Mouse (Mus musculus) kidney, postnatal 4 days (tissue): Measurements from ENCODE around the gene Uvssa.

Experiments used
- DNase-seq, 2 experiments: peaks; one replicate each; pipeline ENCODE4 v3.0.0; 2021; ENCODE audit warnings: mixed read lengths in 2 of 2

The Uvssa gene

GRCm38 (mm10) chr5:33372331-33373038, 5.9 kb upstream of the Uvssa start:
- no peak for DNase-seq

GRCm38 (mm10) chr5:33377176-33377575, 1.2 kb upstream of the Uvssa start:
- peak in 1 of 2 experiments; percentile 12 for DNase-seq

GRCm38 (mm10) chr5:33377801-33378301, 498 bp upstream of the Uvssa start:
- DNase-seq: peak in 1 of 2 experiments; percentile 48

GRCm38 (mm10) chr5:33387550-33387949, 9.2 kb downstream of the Uvssa start:
- DNase-seq: no peak

- peak; percentile 87 to 89 for DNase-seq
These were observed 15.5 kb downstream of the Uvssa start for GRCm38 (mm10) chr5:33393803-33394202.

GRCm38 (mm10) chr5:33395693-33396092, 17.3 kb downstream of the Uvssa start:
- DNase-seq: no peak

GRCm38 (mm10) chr5:33396828-33397227, 18.5 kb downstream of the Uvssa start:
- DNase-seq: no peak

GRCm38 (mm10) chr5:33400819-33401218, 22.5 kb downstream of the Uvssa start:
- no peak for DNase-seq

GRCm38 (mm10) chr5:33420313-33420712, 42.0 kb downstream of the Uvssa start:
- DNase-seq: no peak

GRCm38 (mm10) chr5:33427461-33427860, 49.1 kb downstream of the Uvssa start:
- no peak for DNase-seq

- no peak for DNase-seq
These were observed 51.8 kb downstream of the Uvssa start for GRCm38 (mm10) chr5:33430106-33430505.

- DNase-seq: peak; percentile 13 to 31
These were observed 52.3 kb downstream of the Uvssa start for GRCm38 (mm10) chr5:33430511-33431172.

- DNase-seq: peak; percentile 22 to 35
These were observed 53.0 kb downstream of the Uvssa start for GRCm38 (mm10) chr5:33431173-33432005.

- DNase-seq: no peak
These were observed 53.9 kb downstream of the Uvssa start for GRCm38 (mm10) chr5:33432057-33432935.

- DNase-seq: peak; percentile 22 to 29
These were observed 55.1 kb downstream of the Uvssa start, which contains the start of gene Nkx1-1 for GRCm38 (mm10) chr5:33433201-33434138. TSS of gene Nkx1-1 (minus strand) at chr5:33433976.

- DNase-seq: peak; percentile 22 to 39
These were observed 55.9 kb downstream of the Uvssa start for GRCm38 (mm10) chr5:33434141-33434780.

GRCm38 (mm10) chr5:33435151-33435550, 56.8 kb downstream of the Uvssa start:
- no peak for DNase-seq

GRCm38 (mm10) chr5:33435941-33436340, 57.6 kb downstream of the Uvssa start:
- DNase-seq: no peak

GRCm38 (mm10) chr5:33438214-33438613, 59.9 kb downstream of the Uvssa start:
- peak; percentile 98 to 99 for DNase-seq
